Mouse (Mus musculus) CH12.LX (cell line): Measurements from ENCODE around the gene Ncl. TPM values are rescaled to one million over a fixed set of nuclear protein-coding genes. Genes with fewer than 3 reads are reported as not detected.

Source experiments
- DNase-seq: peaks from one replicate; pipeline ENCODE4 v3.0.0-alpha.2; 2013; ENCODE audit errors: extremely low read depth
- H3K27ac ChIP-seq: 2 replicates; pipeline ENCODE4 v1.5.1; 2012; ENCODE audit warnings: low read depth, mild to moderate bottlenecking, control low read depth, moderate library complexity; ENCODE audit not compliant: insufficient read depth
- H3K27me3 ChIP-seq: replicated peaks from 2 replicates; pipeline ENCODE3; 2012; ENCODE audit warnings: inconsistent platforms
- H3K36me3 ChIP-seq, 2 experiments: replicated peaks in 1 of 2; 2 replicates each; pipeline versions ENCODE3 to v1.6.1; 2012; ENCODE audit warnings: inconsistent platforms in 1 of 2, low read length in 1 of 2, mild to moderate bottlenecking in 1 of 2, mixed read lengths in 1 of 2, moderate library complexity in 1 of 2; ENCODE audit not compliant: control insufficient read depth in 1 of 2, insufficient read depth in 1 of 2
- H3K4me1 ChIP-seq, 2 experiments: 2 replicates each; pipeline ENCODE4 v1.6.1; 2012; ENCODE audit warnings: inconsistent platforms in 1 of 2, moderate library complexity in 1 of 2; ENCODE audit not compliant: insufficient read depth in 2 of 2, control insufficient read depth in 1 of 2
- H3K4me2 ChIP-seq: 2 replicates; pipeline ENCODE4 v1.6.1; 2012; ENCODE audit warnings: low read depth, mild to moderate bottlenecking, control low read depth; ENCODE audit not compliant: poor library complexity, insufficient read depth, severe bottlenecking
- H3K4me3 ChIP-seq, 3 experiments: fragments of 150-350 bp in 1 of 3; sonication (generic) in 1 of 3; replicated peaks in 1 of 3; 2 replicates each; pipeline versions ENCODE3 to v1.5.1; 2011 to 2012; ENCODE audit warnings: low read depth in 2 of 3, low read length in 2 of 3, mild to moderate bottlenecking in 2 of 3, moderate library complexity in 2 of 3, control low read depth in 1 of 3, improper control_type of control experiment in 1 of 3, inconsistent platforms in 1 of 3, mixed read lengths in 1 of 3; ENCODE audit not compliant: poor library complexity in 1 of 3
- H3K79me2 ChIP-seq: replicated peaks from 2 replicates; pipeline ENCODE4 v1.6.1; 2012; ENCODE audit warnings: mild to moderate bottlenecking, moderate library complexity; ENCODE audit not compliant: control insufficient read depth, poor library complexity, insufficient read depth, severe bottlenecking; ENCODE audit errors: extremely low read depth
- H3K9ac ChIP-seq: 2 replicates; pipeline ENCODE4 v1.6.1; 2012; ENCODE audit warnings: low read depth, mild to moderate bottlenecking, control low read depth, moderate library complexity; ENCODE audit not compliant: insufficient read depth
- H3K9me3 ChIP-seq: replicated peaks from 2 replicates; pipeline ENCODE3; 2012; ENCODE audit warnings: low read length, inconsistent platforms, mixed read lengths
- BHLHE40 ChIP-seq: IDR thresholded peaks from 2 replicates; pipeline ENCODE4 v1.6.1; 2011; ENCODE audit warnings: mild to moderate bottlenecking, low read depth, low read length, improper control_type of control experiment
- EP300 ChIP-seq: IDR thresholded peaks from 2 replicates; pipeline ENCODE4 v1.6.1; 2011; ENCODE audit warnings: low read length, improper control_type of control experiment
- ETS1 ChIP-seq: conservative IDR thresholded peaks from 2 replicates; pipeline ENCODE4 v1.6.1; 2012; ENCODE audit warnings: low read depth, mild to moderate bottlenecking, inconsistent platforms, low read length, improper control_type of control experiment, moderate library complexity
- HCFC1 ChIP-seq: IDR thresholded peaks from 2 replicates; pipeline ENCODE4 v1.6.1; 2012; ENCODE audit warnings: low read depth, mild to moderate bottlenecking, inconsistent platforms, low read length, improper control_type of control experiment
- IRF4 ChIP-seq: IDR thresholded peaks from 2 replicates; pipeline ENCODE4 v1.6.1; 2014; ENCODE audit warnings: low read depth, mild to moderate bottlenecking, inconsistent platforms, low read length, improper control_type of control experiment
- JUN ChIP-seq: IDR thresholded peaks from 2 replicates; pipeline ENCODE4 v1.6.1; 2011; ENCODE audit warnings: low read depth, mild to moderate bottlenecking, low read length, improper control_type of control experiment, moderate library complexity; ENCODE audit not compliant: insufficient read depth
- JUND ChIP-seq: conservative IDR thresholded peaks from 2 replicates; pipeline ENCODE4 v1.6.1; 2011; ENCODE audit warnings: low read depth, low read length, improper control_type of control experiment
- MAX ChIP-seq: IDR thresholded peaks from 2 replicates; pipeline ENCODE4 v1.6.1; 2011; ENCODE audit warnings: low read length, improper control_type of control experiment
- MXI1 ChIP-seq: IDR thresholded peaks from 2 replicates; pipeline ENCODE4 v1.6.1; 2011; ENCODE audit warnings: mild to moderate bottlenecking, low read depth, low read length, improper control_type of control experiment
- MYC ChIP-seq: IDR thresholded peaks from 2 replicates; pipeline ENCODE4 v1.6.1; 2011; ENCODE audit warnings: low read depth, mild to moderate bottlenecking, improper control_type of control experiment, low read length
- NELFE ChIP-seq: IDR thresholded peaks from 2 replicates; pipeline ENCODE4 v1.6.1; 2011; ENCODE audit warnings: low read depth, low read length, improper control_type of control experiment
- POLR2AphosphoS2 ChIP-seq: IDR thresholded peaks from 2 replicates; pipeline ENCODE4 v1.6.1; 2011; ENCODE audit warnings: low read depth, low read length, improper control_type of control experiment
- TBP ChIP-seq: conservative IDR thresholded peaks from 2 replicates; pipeline ENCODE4 v1.6.1; 2011; ENCODE audit warnings: low read depth, low read length, improper control_type of control experiment
- dilution Hi-C: fragments of 300-500 bp; cut with MboI; formaldehyde crosslinking; loops from 2 replicates; pipeline ENCODE4 v1.14.3; 2020; ENCODE audit warnings: low sequenced_read_pairs; ENCODE audit not compliant: extremely low pct_unique_long_range_greater_than_20kb, extremely low pct_ligation_motif_present
- in situ Hi-C: fragments of 300-500 bp; cut with MboI; formaldehyde crosslinking; loops from 3 replicates; pipeline ENCODE4 v1.14.3; 2019; ENCODE audit warnings: low sequenced_read_pairs, low pct_ligation_motif_present, low pct_unique_long_range_greater_than_20kb, mixed read lengths
- polyA plus RNA-seq: library from polyadenylated mRNA; unstranded; fragments of >175 nt; gene quantifications from 2 replicates; pipeline ENCODE4 v1.2.1, GENCODE M21; 2012; ENCODE audit warnings: low read depth; ENCODE audit not compliant: insufficient read length
- total RNA-seq, 2 experiments: library from RNA; depleted of rRNA; stranded (reverse); fragments of 300-350 nt in 1 of 2; fragments of >200 nt in 1 of 2; gene quantifications; 2 replicates each; pipeline ENCODE4 v1.2.3; 2012 to 2014

Gene Ncl
- total and polyA plus RNA-seq, 3 experiments, result 184 to 2,617 (median 359) TPM

GRCm38 (mm10) chr1:86307871-86308641 is 51.1 kb downstream of the Ncl start:
- H3K27me3 ChIP-seq, result no peaks in the 10 kb centered on the region
- H3K4me2 ChIP-seq, result no peak overlapping the region
- TF ChIP-seq MXI1, result no peak
- TF ChIP-seq TBP, result no peak
- TF ChIP-seq MAX, result no peak
- TF ChIP-seq JUN, result no peak
- TF ChIP-seq JUND, result no peak
- TF ChIP-seq BHLHE40, result no peak
- no peak for TF ChIP-seq POLR2AphosphoS2
- TF ChIP-seq HCFC1, result no peak
- H3K4me3 ChIP-seq, result no peak overlapping the region
- H3K79me2 ChIP-seq, result no peaks in the 10 kb centered on the region
- dilution Hi-C loops (no loop called here), in situ Hi-C loops (no loop called here)
- no peaks in the 10 kb centered on the region for H3K9me3 ChIP-seq
- no peak for DNase-seq
- H3K36me3 ChIP-seq, result no peaks in the 10 kb centered on the region
- H3K9ac ChIP-seq, result no peak overlapping the region
- H3K27ac ChIP-seq, result no peak overlapping the region
- peaks cover 0 to 5% of the 10 kb centered on the region in 2 experiments; a peak in 2 of 4 replicates for H3K4me1 ChIP-seq

- dilution Hi-C loops (no loop called here), in situ Hi-C loops (no loop called here)
- Histone ChIP-seq H3K27me3 (no peaks in the 10 kb centered on the region), H3K4me3 (no peak overlapping the region), H3K36me3 (no peaks in the 10 kb centered on the region), H3K4me1 (peaks cover 0 to 7% of the 10 kb centered on the region in 2 experiments; a peak in 2 of 4 replicates), H3K9ac (no peak overlapping the region), H3K79me2 (no peaks in the 10 kb centered on the region), H3K4me2 (no peak overlapping the region), H3K27ac (no peak overlapping the region), H3K9me3 (no peaks in the 10 kb centered on the region)
- no peak for DNase-seq
- TF ChIP-seq NELFE, result no peak
- TF ChIP-seq EP300, result no peak
- TF ChIP-seq MYC, result no peak
- TF ChIP-seq ETS1, result no peak
- TF ChIP-seq POLR2AphosphoS2, result no peak
- no peak for TF ChIP-seq IRF4
- TF ChIP-seq, all 38 proteins: peak for 0
These were observed 51.9 kb downstream of the Ncl start for GRCm38 (mm10) chr1:86307177-86307762.
